Mouse (Mus musculus): ENCODE data around the gene a.

DNA sequence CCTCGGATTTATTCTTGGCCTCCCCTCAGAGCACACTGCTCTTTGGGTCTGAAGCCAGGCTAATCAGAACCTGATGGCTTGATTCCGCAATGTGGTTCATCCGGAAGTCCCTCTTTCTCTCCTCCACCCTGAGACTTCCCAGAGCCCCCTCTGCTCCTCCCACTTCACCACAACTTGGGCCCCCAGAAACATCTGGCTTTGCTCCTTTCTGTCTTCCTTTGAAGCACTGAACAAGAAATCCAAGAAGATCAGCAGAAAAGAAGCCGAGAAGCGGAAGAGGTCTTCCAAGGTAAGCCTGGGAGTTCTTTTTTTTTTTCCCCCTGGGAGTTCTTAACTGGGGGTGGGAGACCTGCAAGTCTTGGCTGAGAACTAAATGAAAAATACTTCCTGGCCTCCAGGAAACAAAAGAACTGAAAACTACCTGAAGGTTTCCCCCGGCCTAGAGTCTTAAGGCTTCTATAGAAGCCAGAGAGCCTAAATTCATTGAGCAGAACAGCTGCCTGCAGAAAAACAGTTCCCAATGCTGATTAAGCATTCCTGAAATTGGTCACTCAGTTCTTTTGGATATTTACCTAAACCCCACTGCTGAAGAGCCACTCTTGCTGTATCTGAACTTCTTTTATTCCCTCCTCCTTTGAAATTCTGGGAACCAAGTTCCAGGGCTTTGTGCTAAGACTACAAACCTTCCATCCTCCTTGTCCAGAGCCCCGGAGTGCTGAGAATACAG, 256.4 kb downstream of the a start:
- TF ChIP-seq CTCF (IDR thresholded peaks at IDR 0.05; ENCODE audit: insufficient read depth, low read depth, low read length) (no peak), POLR2A (IDR thresholded peaks at IDR 0.05; ENCODE audit: insufficient read depth, low read depth, low read length) (no peak)
